Mouse (Mus musculus) liver, adult 2 months (tissue): ENCODE results near the gene Gm43552. TPM values are rescaled to one million over a fixed set of nuclear protein-coding genes. Genes with fewer than 3 reads are reported as not detected.

Experiments
- DNase-seq: peaks from one replicate; pipeline ENCODE4 v3.0.0-alpha.2; 2011; ENCODE audit warnings: low read depth, low spot score; ENCODE audit errors: extremely low read depth
- H3K27ac ChIP-seq: fragments of 200-500 bp; replicated peaks from 2 replicates; pipeline ENCODE4 v1.5.1; 2012; ENCODE audit warnings: low read depth, mild to moderate bottlenecking, control low read depth, inconsistent platforms, low read length; ENCODE audit not compliant: insufficient read depth
- H3K27me3 ChIP-seq: fragments of 200-500 bp; 2 replicates; pipeline ENCODE4 v1.6.1; 2012; ENCODE audit warnings: mild to moderate bottlenecking, moderate library complexity, low read length, inconsistent platforms; ENCODE audit not compliant: control insufficient read depth, insufficient read depth
- H3K36me3 ChIP-seq: fragments of 200-500 bp; 2 replicates; pipeline ENCODE4 v1.6.1; 2012; ENCODE audit warnings: low read length, inconsistent platforms; ENCODE audit not compliant: control insufficient read depth, insufficient read depth
- H3K4me1 ChIP-seq: fragments of 200-500 bp; 2 replicates; pipeline ENCODE4 v1.6.1; 2011; ENCODE audit warnings: low read length; ENCODE audit not compliant: control insufficient read depth, insufficient read depth
- H3K4me3 ChIP-seq: fragments of 200-500 bp; 2 replicates; pipeline ENCODE4 v1.5.1; 2011; ENCODE audit warnings: low read depth, mild to moderate bottlenecking, control low read depth, low read length, moderate library complexity; ENCODE audit not compliant: insufficient read depth
- H3K79me2 ChIP-seq: fragments of 200-500 bp; 2 replicates; pipeline ENCODE4 v1.6.1; 2012; ENCODE audit warnings: inconsistent platforms, mild to moderate bottlenecking, low read length, moderate library complexity; ENCODE audit not compliant: control insufficient read depth, insufficient read depth
- H3K9ac ChIP-seq: fragments of 200-500 bp; 2 replicates; pipeline ENCODE4 v1.6.1; 2012; ENCODE audit warnings: low read depth, mild to moderate bottlenecking, control low read depth, inconsistent platforms, low read length
- CTCF ChIP-seq: fragments of 200-500 bp; IDR thresholded peaks from 2 replicates; pipeline ENCODE4 v1.5.1; 2011; ENCODE audit warnings: low read depth, low read length, control low read depth
- POLR2A ChIP-seq: fragments of 200-500 bp; IDR thresholded peaks from 2 replicates; pipeline ENCODE4 v1.6.1; 2011; ENCODE audit warnings: low read length, control low read depth; ENCODE audit not compliant: insufficient read depth; ENCODE audit errors: extremely low read depth
- WGBS: fragments of 180-500 bp; shearing (Covaris S2); methylation state at CpG from one replicate; pipeline ENCODE4 v1.1.7; 2018; 5-methylcytosine and 5-hydroxymethylcytosine counted together
- polyA plus RNA-seq: library from polyadenylated mRNA; depleted of rRNA; stranded (reverse); fragments of >200 nt; gene quantifications from 2 replicates; pipeline ENCODE4 v1.2.3, GENCODE M21; 2012
- total RNA-seq: library from RNA; depleted of rRNA; stranded (reverse); fragments of >200 nt; gene quantifications from 2 replicates; pipeline ENCODE4 v1.2.3, GENCODE M21; 2014

The Gm43552 gene
- total and polyA plus RNA-seq, 2 experiments = 14.5 TPM; not detected in 1

GRCm38 (mm10) chr5:65459454-65459853, 33.2 kb downstream of the Gm43552 start:
- 96% methylated on average over 3 of the region's 3 CpGs for WGBS
- no peak overlapping the region for H3K27ac ChIP-seq
- H3K36me3 ChIP-seq = peaks cover 15% of the 10 kb centered on the region; the same call in 1 of the 2 replicates
- no peaks in the 10 kb centered on the region for H3K27me3 ChIP-seq
- TF ChIP-seq POLR2A (no peak), CTCF (no peak)
- no peak overlapping the region for H3K9ac ChIP-seq
- H3K4me3 ChIP-seq = no peak overlapping the region
- no peaks in the 10 kb centered on the region for H3K79me2 ChIP-seq
- H3K4me1 ChIP-seq = no peaks in the 10 kb centered on the region
- DNase-seq = no peak

GRCm38 (mm10) chr5:65457846-65458245, 34.8 kb downstream of the Gm43552 start:
- TF ChIP-seq POLR2A (no peak), CTCF (no peak)
- 81% methylated on average over 5 of the region's 5 CpGs for WGBS
- DNase-seq = no peak
- H3K36me3 ChIP-seq = peaks cover 13% of the 10 kb centered on the region; the same call in 1 of the 2 replicates
- H3K4me3 ChIP-seq = no peak overlapping the region
- H3K27me3 ChIP-seq = no peaks in the 10 kb centered on the region
- H3K27ac ChIP-seq = no peak overlapping the region
- no peak overlapping the region for H3K9ac ChIP-seq
- no peaks in the 10 kb centered on the region for H3K4me1 ChIP-seq
- no peaks in the 10 kb centered on the region for H3K79me2 ChIP-seq

DNA sequence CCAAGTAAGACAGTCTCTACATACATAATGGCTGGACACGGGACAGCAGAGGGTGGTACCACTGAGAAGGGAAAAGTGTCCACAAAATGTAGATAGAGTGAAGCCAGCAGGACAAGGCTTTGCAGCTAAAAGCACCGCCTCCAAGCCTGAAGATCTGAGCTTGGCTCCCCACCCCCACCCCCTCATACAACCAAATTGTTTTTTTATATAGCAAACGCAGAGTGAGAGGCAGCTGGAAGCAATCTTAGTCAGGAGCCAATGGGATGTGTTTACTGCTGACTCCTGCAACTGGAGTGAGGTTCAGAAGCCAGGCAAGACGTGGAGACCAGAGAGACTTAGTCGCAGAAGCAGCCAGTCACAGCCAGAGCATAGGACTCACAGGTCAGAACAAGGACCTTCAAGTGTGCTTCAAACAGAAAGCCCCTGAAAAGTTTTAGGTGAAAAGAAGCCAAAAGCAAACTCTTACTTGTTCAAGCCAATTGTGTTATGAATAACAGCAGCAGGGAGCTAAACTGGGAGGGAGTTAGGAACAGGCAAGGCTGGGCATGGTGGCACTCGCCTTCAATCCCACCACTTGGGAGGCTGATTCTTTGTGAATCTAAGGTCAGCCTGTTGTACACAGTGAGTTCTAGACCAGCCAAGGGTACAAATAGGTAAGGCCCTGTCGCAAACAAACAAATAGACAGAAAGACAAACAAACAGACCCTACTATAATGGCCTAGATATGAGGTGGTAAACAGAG, 35.4 kb downstream of the Gm43552 start:
- H3K27ac ChIP-seq = no peak overlapping the region
- no peak for DNase-seq
- 91% methylated on average over 7 of the region's 7 CpGs for WGBS
- H3K9ac ChIP-seq = no peak overlapping the region
- no peak overlapping the region for H3K4me3 ChIP-seq
- TF ChIP-seq CTCF (no peak), POLR2A (no peak)
- H3K27me3 ChIP-seq = no peaks in the 10 kb centered on the region
- H3K4me1 ChIP-seq = no peaks in the 10 kb centered on the region
- H3K36me3 ChIP-seq = peaks cover 13% of the 10 kb centered on the region; the same call in 1 of the 2 replicates
- no peaks in the 10 kb centered on the region for H3K79me2 ChIP-seq

DNA sequence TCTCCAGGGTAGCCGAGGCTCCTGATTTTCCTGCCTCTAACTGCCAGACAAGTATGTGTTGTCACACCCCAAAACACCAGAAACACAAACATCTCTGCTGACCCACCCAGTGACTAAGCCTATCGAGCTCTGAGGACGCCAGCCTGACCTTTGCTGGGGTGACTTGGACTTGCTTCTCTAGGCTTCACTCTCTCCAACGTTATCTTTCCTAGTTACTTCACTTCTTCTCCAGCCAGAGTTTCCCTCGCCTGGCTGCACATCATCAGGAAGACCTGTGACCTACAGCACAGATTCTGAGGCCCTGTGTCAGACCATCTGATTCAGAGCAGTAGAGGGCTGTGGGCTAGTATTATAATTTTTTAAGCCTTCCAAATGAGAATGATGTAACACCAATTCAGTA, 37.9 kb downstream of the Gm43552 start:
- H3K4me3 ChIP-seq = no peak overlapping the region
- peaks cover 24% of the 10 kb centered on the region for H3K36me3 ChIP-seq
- TF ChIP-seq POLR2A (no peak), CTCF (no peak)
- WGBS = 42% methylated on average over 5 of the region's 5 CpGs
- no peaks in the 10 kb centered on the region for H3K27me3 ChIP-seq
- H3K4me1 ChIP-seq = no peaks in the 10 kb centered on the region
- H3K79me2 ChIP-seq = no peaks in the 10 kb centered on the region
- no peak overlapping the region for H3K9ac ChIP-seq
- peak; percentile 65 for DNase-seq
- no peak overlapping the region for H3K27ac ChIP-seq

- H3K27me3 ChIP-seq = no peaks in the 10 kb centered on the region
- WGBS = 26% methylated on average over 4 of the region's 4 CpGs
- peak overlapping the region; percentile 72 for H3K27ac ChIP-seq
- TF ChIP-seq CTCF (no peak), POLR2A (no peak)
- peaks cover 27% of the 10 kb centered on the region for H3K36me3 ChIP-seq
- no peak overlapping the region for H3K4me3 ChIP-seq
- H3K4me1 ChIP-seq = no peaks in the 10 kb centered on the region; the same call in 1 of the 2 replicates
- no peak overlapping the region for H3K9ac ChIP-seq
- peak; percentile 93 for DNase-seq
- H3K79me2 ChIP-seq = no peaks in the 10 kb centered on the region
Measured at GRCm38 (mm10) chr5:65448941-65449340, 43.7 kb downstream of the Gm43552 start.

GRCm38 (mm10) chr5:65447826-65448225, 44.8 kb downstream of the Gm43552 start:
- no peaks in the 10 kb centered on the region for H3K79me2 ChIP-seq
- H3K27ac ChIP-seq = no peak overlapping the region
- no peaks in the 10 kb centered on the region for H3K27me3 ChIP-seq
- H3K9ac ChIP-seq = no peak overlapping the region
- TF ChIP-seq POLR2A (no peak), CTCF (no peak)
- DNase-seq = peak; percentile 53
- WGBS = 69% methylated on average over 2 of the region's 2 CpGs
- no peaks in the 10 kb centered on the region; the same call in 1 of the 2 replicates for H3K4me1 ChIP-seq
- H3K4me3 ChIP-seq = no peak overlapping the region
- peaks cover 27% of the 10 kb centered on the region for H3K36me3 ChIP-seq
